Mouse (Mus musculus): ENCODE measurements around the gene Olfr609.
"Not testable (repeated sequence)": the region's sequence is repeated elsewhere in the genome, so short reads cannot be mapped to it uniquely, and the experiment has no call there.

The Olfr609 gene

DNA sequence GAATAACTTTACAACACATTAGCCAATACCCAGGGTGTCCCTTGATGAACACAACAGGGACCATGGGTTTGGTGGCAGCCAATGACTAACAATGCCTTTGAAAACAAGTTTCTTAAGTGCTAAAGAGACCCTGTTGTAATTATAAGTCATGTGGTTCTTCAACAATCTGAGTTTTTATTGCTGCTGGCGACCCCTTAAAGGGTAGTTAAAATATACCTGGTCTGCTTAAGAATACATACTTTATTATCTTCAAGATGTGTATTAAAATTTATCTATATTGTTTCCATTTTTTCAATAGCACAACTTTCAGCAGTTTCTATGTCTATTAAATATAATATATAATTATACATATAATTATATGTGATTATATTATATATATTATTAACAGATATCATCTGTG is at the start of gene Olfr609:
TSS of gene Olfr609 (minus strand) at position 101 of the 400 bp plus-strand sequence.
- DNase-seq = no peak

DNA sequence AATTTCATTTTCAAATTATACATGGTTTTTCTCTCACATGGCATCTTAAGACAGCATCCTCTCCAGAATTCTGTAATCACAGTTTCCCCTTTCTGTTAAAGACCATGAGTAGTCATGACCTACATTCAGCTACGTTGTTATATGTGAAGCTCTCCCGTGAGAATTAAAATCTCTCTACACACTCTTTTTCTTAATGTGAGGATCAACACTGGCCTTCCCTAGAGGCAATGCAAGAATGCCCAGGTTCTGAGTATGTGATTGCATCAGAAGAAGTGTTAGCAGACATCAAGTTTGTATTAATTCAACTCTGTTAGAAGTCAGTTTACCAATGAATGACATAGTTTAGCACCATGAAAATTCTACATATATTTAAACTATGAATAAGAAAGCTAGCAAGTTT is 44.8 kb upstream of the Olfr609 start, which contains the start of gene Olfr612:
TSS of gene Olfr612 (minus strand) at position 101 of the 400 bp plus-strand sequence.
- DNase-seq = not testable (repeated sequence)

- not testable (repeated sequence) for DNase-seq
Measured at GRCm38 (mm10) chr7:103520746-103521145, 22.9 kb upstream of the Olfr609 start, which contains the start of gene Olfr611. Olfr611 (minus strand) TSS chr7:103520846.

DNA sequence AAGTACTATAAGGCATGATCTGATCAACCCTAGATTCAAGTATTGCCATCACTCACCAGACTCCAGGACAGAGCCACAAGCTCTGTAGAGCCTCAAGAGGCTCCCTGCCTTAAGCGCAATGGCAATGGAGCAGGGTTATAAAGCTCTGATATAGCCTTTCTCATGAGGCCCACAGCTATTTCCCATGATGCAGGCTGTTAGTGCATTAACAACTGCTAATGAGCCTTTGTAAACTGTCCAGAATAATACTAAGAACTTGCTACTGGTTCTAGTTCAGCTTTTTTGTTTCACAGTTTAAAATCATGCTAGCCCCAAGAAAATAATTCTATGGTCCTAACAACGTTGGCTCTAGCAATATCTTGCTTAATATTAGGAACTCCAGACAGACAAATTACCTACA is 14.2 kb upstream of the Olfr609 start, which contains the start of gene Olfr610:
TSS of gene Olfr610 (minus strand) at position 101 of the 400 bp plus-strand sequence.
- no peak for DNase-seq

DNA sequence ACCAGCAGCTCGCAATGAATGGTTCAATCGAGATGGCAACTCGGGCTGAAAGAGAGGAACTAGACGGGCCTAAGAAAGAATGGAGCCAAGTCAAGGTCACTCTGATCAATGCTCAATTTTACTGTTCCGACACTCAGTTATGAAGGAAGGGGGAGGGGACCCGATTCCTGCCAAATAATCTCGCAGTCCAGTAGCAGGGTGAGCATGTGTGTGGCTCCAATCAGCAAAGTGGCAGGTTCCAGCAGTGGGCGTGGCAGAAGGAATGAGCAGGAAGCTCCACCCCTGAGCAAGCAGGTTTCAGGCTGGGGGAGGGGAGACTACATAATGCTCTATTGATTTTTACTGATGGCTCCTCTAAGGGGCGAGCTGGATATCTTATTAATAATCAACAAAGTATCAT is 20.8 kb downstream of the Olfr609 start:
- not testable (repeated sequence) for DNase-seq

- no peak for DNase-seq
Measured at GRCm38 (mm10) chr7:103469577-103469976, 28.3 kb downstream of the Olfr609 start, which contains the start of gene Olfr608. Olfr608 (plus strand) TSS chr7:103469877.

GRCm38 (mm10) chr7:103460590-103460989 is 37.3 kb downstream of the Olfr609 start:
- no peak for DNase-seq

- DNase-seq = no peak
Measured at GRCm38 (mm10) chr7:103448746-103449145, 49.1 kb downstream of the Olfr609 start, which contains the start of gene Olfr606. Olfr606 (plus strand) TSS chr7:103449046.

- DNase-seq = no peak
Measured at GRCm38 (mm10) chr7:103445339-103445738, 52.5 kb downstream of the Olfr609 start, which contains the start of gene Olfr605. Olfr605 (minus strand) TSS chr7:103445439.

Data from kidney, postnatal 36 days (tissue).